Mouse (Mus musculus) hindbrain, embryonic 11.5 days (tissue): ENCODE data around the gene Acvr1b. TPM values are rescaled to one million over a fixed set of nuclear protein-coding genes. Genes with fewer than 3 reads are reported as not detected.

Experiments
- polyA plus RNA-seq: library from polyadenylated mRNA; unstranded; fragments of >200 nt; fragmentation: Nextera tagmentation; extraction: Ambion mirVana; gene quantifications from 2 replicates; pipeline ENCODE4 v1.2.1, GENCODE M21; 2014

Acvr1b gene
- polyA plus RNA-seq, 1 experiment from 2014 or later: 16.2 TPM

Other genes with a start within 250 kb of the Acvr1b start
- gene Gm47841, start 126.7 kb upstream of the Acvr1b start, polyA plus RNA-seq: not detected in 2 replicates
- 1.2 and 2.1 TPM in 2 replicates for gene Fignl2, start 95.5 kb upstream of the Acvr1b start, polyA plus RNA-seq
- not detected in 2 replicates for gene Ankrd33, start 58.3 kb upstream of the Acvr1b start, polyA plus RNA-seq
- gene Acvrl1, start 45.5 kb upstream of the Acvr1b start, polyA plus RNA-seq: 4.8 and 5.5 TPM in 2 replicates
- gene Grasp, start 50.1 kb downstream of the Acvr1b start, polyA plus RNA-seq: 4.5 and 5.0 TPM in 2 replicates
- 2.2 and 2.9 TPM in 2 replicates for gene Nr4a1, start 80.2 kb downstream of the Acvr1b start, polyA plus RNA-seq
- gene Atg101, start 110.2 kb downstream of the Acvr1b start, polyA plus RNA-seq: 66.5 and 69.6 TPM in 2 replicates
- 0.17 and 0.25 TPM in 2 replicates for gene 6030408B16Rik, start 119.1 kb downstream of the Acvr1b start, polyA plus RNA-seq
- 0.09 TPM in 1 of 2 replicates, not detected in the other for gene Krt80, start 196.1 kb downstream of the Acvr1b start, polyA plus RNA-seq
- 9.0 and 12.0 TPM in 2 replicates for gene Krt7, start 237.0 kb downstream of the Acvr1b start, polyA plus RNA-seq